Comparison of ENCODE assay signal across 9 mouse cellular contexts in genomic region chr7:81934806-81935205, GRCm38 (mm10). TPM values are rescaled to one million over a fixed set of nuclear protein-coding genes. Genes with fewer than 3 reads are reported as not detected.
DNase-seq lines count a peak whose midpoint lies in the region; ATAC-seq and TF ChIP-seq lines count a peak whose summit lies in the region.
"Had no signal": no experiment of that assay in that cellular context is flagged by ENCODE, and none has a peak within 500 bp of the region (broad histone marks: within the 10 kb centered on the region; RNA-seq: fewer than 3 reads in every experiment).

No protein-coding gene starts in this region.

- no peak for ATAC-seq in liver, postnatal 0 days
- no peak for ATAC-seq in granulocyte monocyte progenitor cell, adult 5-6 weeks (replicated peaks; ENCODE audit: poor library complexity, severe bottlenecking)

- TF ChIP-seq EP300 in heart, adult 2 months (IDR thresholded peaks at IDR 0.05; ENCODE audit: insufficient read depth, low read depth, low read length): no peak
- TF ChIP-seq EP300 in ES-Bruce4 (IDR thresholded peaks at IDR 0.05; ENCODE audit: insufficient read depth, low read depth, low read length): no peak
- TF ChIP-seq EP300 in liver, postnatal 0 days (IDR thresholded peaks at IDR 0.05; ENCODE audit: low read depth): no peak

- no peaks in the 10 kb centered on the region; the same call in 1 of the 2 replicates for H3K9me3 ChIP-seq in ES-Bruce4 (replicated peaks; ENCODE audit: control insufficient read depth, insufficient read depth, low read length, poor library complexity, severe bottlenecking)
- H3K9me3 ChIP-seq in liver, postnatal 0 days (ENCODE audit: low read length): no peaks in the 10 kb centered on the region

- H3K79me2 ChIP-seq in heart, adult 2 months (replicated peaks; ENCODE audit: control insufficient read depth, insufficient read depth, low read length): no peaks in the 10 kb centered on the region

- no peak for TF ChIP-seq POLR2A in heart, adult 2 months (IDR thresholded peaks at IDR 0.05; ENCODE audit: insufficient read depth, low read depth, low read length)
- no peak for TF ChIP-seq POLR2A in ES-Bruce4 (IDR thresholded peaks at IDR 0.05; ENCODE audit: insufficient read depth, low read length)

- peak overlapping the region; percentile 49; the same call in 1 of the 2 replicates for H3K9ac ChIP-seq in heart, adult 2 months (ENCODE audit: low read depth, low read length)
- peak overlapping the region; percentile 96 for H3K9ac ChIP-seq in ES-Bruce4 (ENCODE audit: low read depth, poor library complexity, severe bottlenecking)
- H3K9ac ChIP-seq in liver, postnatal 0 days (replicated peaks): no peak overlapping the region

- intact Hi-C loops in heart, adult 2 months (cut with DNase I): loop anchor here (5.0 kb wide), 1 partner anchor 68 kb away; no protein-coding TSS in a partner anchor
- intact Hi-C loops in heart, postnatal 36 days (cut with DNase I): loop anchor here (5.0 to 10.0 kb wide), 2 partner anchors 68 to 360 kb away; partner anchors contain the start of gene Whamm

- DNase-seq in heart, adult 2 months: no peak
- DNase-seq in heart, postnatal 36 days: no peak
- DNase-seq in forelimb bud, embryonic 11.5 days (ENCODE audit: low read depth, low spot score): peak; percentile 43
- no peak for DNase-seq in liver, postnatal 0 days
- DNase-seq in right cerebral cortex, postnatal 14 days: no peak
- DNase-seq in gastrocnemius, postnatal 25 days: no peak

- WGBS in heart, adult 2 months: 32% methylated on average over 5 of the region's 5 CpGs
- 18% methylated on average over 5 of the region's 5 CpGs for WGBS in liver, postnatal 0 days (ENCODE audit: insufficient replicate concordance)

- H3K4me1 ChIP-seq in heart, adult 2 months (ENCODE audit: control insufficient read depth, insufficient read depth, low read length): no peaks in the 10 kb centered on the region
- H3K4me1 ChIP-seq in ES-Bruce4 (ENCODE audit: control insufficient read depth, insufficient read depth, low read length): no peaks in the 10 kb centered on the region
- H3K4me1 ChIP-seq in liver, postnatal 0 days (ENCODE audit: insufficient read depth): 0 out of 2 replicates have a peak, but pooled peaks cover 3% of the 10 kb centered on the region

- TF ChIP-seq CTCF in heart, adult 2 months (IDR thresholded peaks at IDR 0.05): no peak
- no peak for TF ChIP-seq CTCF in ES-Bruce4 (IDR thresholded peaks at IDR 0.05; ENCODE audit: low read depth, low read length)
- TF ChIP-seq CTCF in liver, postnatal 0 days (IDR thresholded peaks at IDR 0.05; ENCODE audit: low read depth): no peak

- no peak overlapping the region; the same call in 1 of the 2 replicates for H3K27ac ChIP-seq in heart, adult 2 months
- no peak overlapping the region for H3K27ac ChIP-seq in ES-Bruce4 (ENCODE audit: insufficient read depth, low read length)
- no peak overlapping the region for H3K27ac ChIP-seq in liver, postnatal 0 days (ENCODE audit: low read depth)

- peak overlapping the region; percentile 69 for H3K4me2 ChIP-seq in liver, postnatal 0 days (ENCODE audit: low read depth, low read length)

- peaks cover 2% of the 10 kb centered on the region; the same call in 1 of the 2 replicates for H3K36me3 ChIP-seq in heart, adult 2 months (ENCODE audit: control insufficient read depth, insufficient read depth, low read length)
- no peaks in the 10 kb centered on the region for H3K36me3 ChIP-seq in ES-Bruce4 (ENCODE audit: control insufficient read depth, insufficient read depth, low read length, poor library complexity, severe bottlenecking)
- H3K36me3 ChIP-seq in liver, postnatal 0 days (replicated peaks; ENCODE audit: insufficient read depth, low read length): no peaks in the 10 kb centered on the region

- peak overlapping the region; percentile 95; the same call in 1 of the 2 replicates for H3K4me3 ChIP-seq in heart, adult 2 months
- H3K4me3 ChIP-seq in ES-Bruce4 (ENCODE audit: low read depth, low read length): peak overlapping the region; percentile 88
- H3K4me3 ChIP-seq in liver, postnatal 0 days (ENCODE audit: low read depth, low read length): peak overlapping the region; percentile 55; the same call in 1 of the 2 replicates

- no peaks in the 10 kb centered on the region for H3K27me3 ChIP-seq in heart, adult 2 months (ENCODE audit: control insufficient read depth, insufficient read depth, low read length)
- peaks cover 20% of the 10 kb centered on the region for H3K27me3 ChIP-seq in ES-Bruce4 (ENCODE audit: control insufficient read depth, insufficient read depth, low read length, poor library complexity, severe bottlenecking)
- H3K27me3 ChIP-seq in liver, postnatal 0 days (ENCODE audit: insufficient read depth, low read length): peaks cover 58% of the 10 kb centered on the region

RNA-seq across cellular contexts. Expression of gene Hdgfl3, which starts 0.5 kb away (rescaled TPM):
- 1 to 10 TPM; 7.8 to 8.0 TPM for total RNA-seq in heart, adult 2 months (2021)
- polyA plus RNA-seq in heart, adult 2 months (2012; rRNA removed): 1.8 and 2.8 TPM in 2 replicates
- total RNA-seq in heart, postnatal 36 days (2021): 1 to 10 TPM; 6.7 to 9.0 TPM
- polyA plus RNA-seq in ES-Bruce4 (2011; ENCODE audit: insufficient read depth, insufficient read length, low read depth, missing spikeins): 8.3 TPM in 2 replicates
- 0.59 and 0.66 TPM in 2 replicates for polyA plus RNA-seq in liver, postnatal 0 days (2015; fragmentation: Nextera tagmentation; extraction: Ambion mirVana)
- 1 to 10 TPM; 2.3 TPM for total RNA-seq in gastrocnemius, postnatal 25 days (2021)
- total RNA-seq in granulocyte monocyte progenitor cell, adult 5-6 weeks (2014; fragmentation: Nextera tagmentation): not detected in 2 replicates
- 0.67 and 0.99 TPM in 2 replicates for total RNA-seq in granulocyte monocyte progenitor cell, adult 5-6 weeks (2017)
- polyA plus RNA-seq: C2C12 had no signal

RNA-seq across cellular contexts. Expression of gene Bnc1, which starts 57.3 kb away (rescaled TPM):
- total RNA-seq in heart, adult 2 months (2021): 1 to 10 TPM in 1 of 2 experiments, under 1 TPM in 1; 0.82 to 1.4 TPM
- polyA plus RNA-seq in heart, adult 2 months (2012; rRNA removed): 0.57 and 0.91 TPM in 2 replicates
- 1 to 10 TPM; 1.5 to 1.9 TPM for total RNA-seq in heart, postnatal 36 days (2021)
- 0.30 TPM in 1 of 2 replicates, not detected in the other for polyA plus RNA-seq in ES-Bruce4 (2011; ENCODE audit: insufficient read depth, insufficient read length, low read depth, missing spikeins)
- 0.26 and 0.38 TPM in 2 replicates for polyA plus RNA-seq in liver, postnatal 0 days (2015; fragmentation: Nextera tagmentation; extraction: Ambion mirVana)
- total RNA-seq in gastrocnemius, postnatal 25 days (2021): under 1 TPM in 1 of 2 experiments, not detected in 1; 0.05 TPM
- total RNA-seq in granulocyte monocyte progenitor cell, adult 5-6 weeks (2014; fragmentation: Nextera tagmentation): not detected in 2 replicates
- not detected in 2 replicates for total RNA-seq in granulocyte monocyte progenitor cell, adult 5-6 weeks (2017)
